Mouse (Mus musculus): Measurements from ENCODE around the gene Cit.

- TF ChIP-seq POLR2A (IDR thresholded peaks at IDR 0.05; ENCODE audit: control insufficient read depth, low read depth, low read length) (no peak), CTCF (IDR thresholded peaks at IDR 0.05; ENCODE audit: control insufficient read depth, insufficient read depth, insufficient replicate concordance, low read depth, low read length) (peak; percentile 48; the same call in 1 of the 2 replicates)
Observed at GRCm38 (mm10) chr5:115942389-115942788, 97.3 kb downstream of the Cit start.

All from testis, adult 2 months (tissue).